ENCODE assay signal across 26 mouse cellular contexts in genomic region chr6:55281687-55282086, GRCm38 (mm10). TPM values are rescaled to one million over a fixed set of nuclear protein-coding genes. Genes with fewer than 3 reads are reported as not detected.
DNase-seq lines count a peak whose midpoint lies in the region; ATAC-seq and TF ChIP-seq lines count a peak whose summit lies in the region.
"Had no signal": no experiment of that assay in that cellular context is flagged by ENCODE, and none has a peak within 500 bp of the region (broad histone marks: within the 10 kb centered on the region; RNA-seq: fewer than 3 reads in every experiment).

No protein-coding gene starts in this region.

- DNase-seq in limb, embryonic 14.5 days (ENCODE audit: low spot score) = no peak
- DNase-seq in limb, embryonic 10.5 days (ENCODE audit: low spot score) = no peak
- DNase-seq in embryonic facial prominence, embryonic 14.5 days (ENCODE audit: low spot score) = no peak
- no peak for DNase-seq in left cerebral cortex, postnatal 10 days (ENCODE audit: extremely low spot score in 1 of 2, low spot score in 2 of 2)
- DNase-seq: adrenal gland, adult 2 months; adrenal gland, postnatal 14 days; cerebellum, adult 11 months; cerebellum, adult 2 months; cerebellum, adult 9-11 months; cerebellum, postnatal 25 days; gastrocnemius, postnatal 10 days; gastrocnemius, postnatal 36 days; heart, adult 2 months; heart, postnatal 10 days; heart, postnatal 36 days had no signal

- intact Hi-C loops in left cerebral cortex, postnatal 10 days (cut with DNase I) = no loop called here

- no peaks in the 10 kb centered on the region for H3K9me3 ChIP-seq in limb, embryonic 14.5 days (ENCODE audit: control insufficient read depth, low read length)
- H3K9me3 ChIP-seq in limb, embryonic 10.5 days (replicated peaks) = no peaks in the 10 kb centered on the region; the same call in 1 of the 2 replicates
- H3K9me3 ChIP-seq in embryonic facial prominence, embryonic 14.5 days (ENCODE audit: control insufficient read depth, low read length) = no peaks in the 10 kb centered on the region
- no peaks in the 10 kb centered on the region for H3K9me3 ChIP-seq in embryonic facial prominence, embryonic 15.5 days (replicated peaks)
- H3K9me3 ChIP-seq in forebrain, embryonic 12.5 days = peaks cover 4% of the 10 kb centered on the region
- H3K9me3 ChIP-seq: heart, embryonic 15.5 days had no signal

- TF ChIP-seq POLR2A in limb, embryonic 14.5 days (IDR thresholded peaks at IDR 0.05; ENCODE audit: borderline replicate concordance, extremely low read depth, insufficient read depth, insufficient read length) = no peak

- H3K36me3 ChIP-seq in limb, embryonic 14.5 days (ENCODE audit: control insufficient read depth, insufficient read depth, low read length) = 0 out of 2 replicates have a peak, but pooled peaks cover 7% of the 10 kb centered on the region
- H3K36me3 ChIP-seq in limb, embryonic 10.5 days = peaks cover 11% of the 10 kb centered on the region
- no peaks in the 10 kb centered on the region for H3K36me3 ChIP-seq in embryonic facial prominence, embryonic 14.5 days (ENCODE audit: control insufficient read depth, insufficient read depth, low read length)
- H3K36me3 ChIP-seq in embryonic facial prominence, embryonic 15.5 days = no peaks in the 10 kb centered on the region
- H3K36me3 ChIP-seq in forebrain, embryonic 12.5 days (replicated peaks) = peaks cover 25% of the 10 kb centered on the region
- H3K36me3 ChIP-seq: heart, embryonic 15.5 days had no signal

- H3K4me2 ChIP-seq in limb, embryonic 14.5 days (replicated peaks; ENCODE audit: low read depth, low read length, severe bottlenecking) = no peak overlapping the region
- H3K4me2 ChIP-seq in embryonic facial prominence, embryonic 14.5 days (ENCODE audit: low read depth, low read length) = no peak overlapping the region
- no peak overlapping the region for H3K4me2 ChIP-seq in embryonic facial prominence, embryonic 15.5 days (replicated peaks)
- H3K4me2 ChIP-seq in forebrain, embryonic 12.5 days = no peak overlapping the region
- H3K4me2 ChIP-seq: forebrain, embryonic 13.5 days; heart, embryonic 11.5 days; heart, embryonic 15.5 days; hindbrain, embryonic 13.5 days had no signal

- peak; percentile 28; the same call in 1 of the 2 replicates for ATAC-seq in limb, embryonic 14.5 days (ENCODE audit: low FRiP score, low read depth)
- ATAC-seq in embryonic facial prominence, embryonic 14.5 days (ENCODE audit: low read depth) = no peak
- ATAC-seq in embryonic facial prominence, embryonic 15.5 days (ENCODE audit: insufficient number of reproducible peaks, low FRiP score, low TSS enrichment, low read depth) = no peak
- ATAC-seq in forebrain, embryonic 12.5 days (ENCODE audit: low FRiP score) = no peak
- ATAC-seq: CD4-positive, CD25-positive, alpha-beta regulatory T cell, adult 4 months; forebrain, embryonic 13.5 days; forebrain, embryonic 16.5 days; hindbrain, embryonic 16.5 days had no signal

- H3K27me3 ChIP-seq in limb, embryonic 14.5 days (ENCODE audit: control insufficient read depth, insufficient read depth, low read length) = no peaks in the 10 kb centered on the region
- no peaks in the 10 kb centered on the region for H3K27me3 ChIP-seq in limb, embryonic 10.5 days (ENCODE audit: low read depth, poor library complexity, severe bottlenecking)
- no peaks in the 10 kb centered on the region for H3K27me3 ChIP-seq in embryonic facial prominence, embryonic 14.5 days (replicated peaks; ENCODE audit: control insufficient read depth, insufficient read depth, low read length)
- H3K27me3 ChIP-seq in embryonic facial prominence, embryonic 15.5 days = no peaks in the 10 kb centered on the region
- H3K27me3 ChIP-seq in forebrain, embryonic 12.5 days = no peaks in the 10 kb centered on the region
- H3K27me3 ChIP-seq: forebrain, embryonic 13.5 days; heart, embryonic 15.5 days; hindbrain, embryonic 13.5 days had no signal

- no peak overlapping the region for H3K9ac ChIP-seq in limb, embryonic 14.5 days (ENCODE audit: low read depth, low read length, severe bottlenecking)
- H3K9ac ChIP-seq in embryonic facial prominence, embryonic 14.5 days (ENCODE audit: low read depth, low read length) = no peak overlapping the region
- H3K9ac ChIP-seq in embryonic facial prominence, embryonic 15.5 days = no peak overlapping the region
- no peak overlapping the region for H3K9ac ChIP-seq in forebrain, embryonic 12.5 days
- H3K9ac ChIP-seq: forebrain, embryonic 13.5 days; heart, embryonic 15.5 days; hindbrain, embryonic 13.5 days had no signal

- no peak overlapping the region for H3K4me3 ChIP-seq in limb, embryonic 14.5 days (replicated peaks; ENCODE audit: low read length)
- no peak overlapping the region for H3K4me3 ChIP-seq in limb, embryonic 10.5 days
- H3K4me3 ChIP-seq in embryonic facial prominence, embryonic 14.5 days (ENCODE audit: low read depth, low read length) = no peak overlapping the region
- no peak overlapping the region for H3K4me3 ChIP-seq in embryonic facial prominence, embryonic 15.5 days (replicated peaks)
- H3K4me3 ChIP-seq in forebrain, embryonic 12.5 days (replicated peaks) = no peak overlapping the region
- H3K4me3 ChIP-seq: erythroblast, embryonic 14.5 days; forebrain, embryonic 13.5 days; heart, adult 2 months; heart, embryonic 15.5 days; hindbrain, embryonic 10.5 days; hindbrain, embryonic 13.5 days had no signal

- H3K4me1 ChIP-seq in limb, embryonic 14.5 days (ENCODE audit: control insufficient read depth, insufficient read depth, low read length) = peaks cover 13% of the 10 kb centered on the region; the same call in 1 of the 2 replicates
- peaks cover 19% of the 10 kb centered on the region for H3K4me1 ChIP-seq in limb, embryonic 10.5 days
- peaks cover 11% of the 10 kb centered on the region; the same call in 1 of the 2 replicates for H3K4me1 ChIP-seq in embryonic facial prominence, embryonic 14.5 days (ENCODE audit: control insufficient read depth, insufficient read depth, low read length)
- H3K4me1 ChIP-seq in embryonic facial prominence, embryonic 15.5 days = peaks cover 19% of the 10 kb centered on the region
- no peaks in the 10 kb centered on the region for H3K4me1 ChIP-seq in forebrain, embryonic 12.5 days
- H3K4me1 ChIP-seq: forebrain, embryonic 13.5 days had no signal

- no peak overlapping the region for H3K27ac ChIP-seq in limb, embryonic 14.5 days (replicated peaks; ENCODE audit: low read depth, low read length)
- no peak overlapping the region for H3K27ac ChIP-seq in limb, embryonic 10.5 days
- peak overlapping the region; percentile 58; the same call in 1 of the 2 replicates for H3K27ac ChIP-seq in embryonic facial prominence, embryonic 14.5 days (replicated peaks; ENCODE audit: low read depth, low read length)
- H3K27ac ChIP-seq in embryonic facial prominence, embryonic 15.5 days (replicated peaks) = peak overlapping the region; percentile 29
- no peak overlapping the region for H3K27ac ChIP-seq in forebrain, embryonic 12.5 days
- H3K27ac ChIP-seq: forebrain, embryonic 13.5 days; heart, adult 2 months; heart, embryonic 15.5 days; hindbrain, embryonic 10.5 days; hindbrain, embryonic 13.5 days had no signal

- WGBS in limb, embryonic 14.5 days = 87% methylated on average over 7 of the region's 7 CpGs
- WGBS in limb, embryonic 10.5 days = 90% methylated on average over 7 of the region's 7 CpGs
- 78% methylated on average over 7 of the region's 7 CpGs for WGBS in embryonic facial prominence, embryonic 14.5 days
- WGBS in embryonic facial prominence, embryonic 15.5 days = 78% methylated on average over 7 of the region's 7 CpGs
- 92% methylated on average over 7 of the region's 7 CpGs for WGBS in forebrain, embryonic 12.5 days

RNA-seq across cellular contexts. Expression of gene Aqp1, which starts 54.5 kb away (rescaled TPM):
- polyA plus RNA-seq in limb, embryonic 14.5 days (2012; rRNA removed) = 87.1 and 111 TPM in 2 replicates
- polyA plus RNA-seq in limb, embryonic 14.5 days (2014; fragmentation: Nextera tagmentation; extraction: Ambion mirVana) = 15.3 and 17.8 TPM in 2 replicates
- polyA plus RNA-seq in limb, embryonic 10.5 days (2016; fragmentation: Nextera tagmentation; extraction: Ambion mirVana) = 0.94 and 1.1 TPM in 2 replicates
- 20.4 and 20.5 TPM in 2 replicates for polyA plus RNA-seq in embryonic facial prominence, embryonic 14.5 days (2014; fragmentation: Nextera tagmentation; extraction: Ambion mirVana)
- polyA plus RNA-seq in embryonic facial prominence, embryonic 15.5 days (2015; fragmentation: Nextera tagmentation; extraction: Ambion mirVana) = 118 and 123 TPM in 2 replicates
- 3.2 and 4.9 TPM in 2 replicates for polyA plus RNA-seq in forebrain, embryonic 12.5 days (2016; fragmentation: Nextera tagmentation; extraction: Ambion mirVana)
- 1 to 10 TPM in 1 of 2 experiments, under 1 TPM in 1; 0.84 to 1.3 TPM for total RNA-seq in left cerebral cortex, postnatal 10 days (2021)
- polyA plus RNA-seq: CD4-positive, CD25-positive, alpha-beta regulatory T cell, adult 4 months had no signal

Comparison
In these comparisons a context has a peak if more than half of its experiments do, and no peak if none do; other contexts are left out.
1. H3K27ac ChIP-seq: peak in embryonic facial prominence, embryonic 14.5 days (single experiment) and embryonic facial prominence, embryonic 15.5 days (single experiment); none in limb, embryonic 14.5 days (single experiment), limb, embryonic 10.5 days (single experiment) and forebrain, embryonic 12.5 days (single experiment).